In the genomic region with DNA sequence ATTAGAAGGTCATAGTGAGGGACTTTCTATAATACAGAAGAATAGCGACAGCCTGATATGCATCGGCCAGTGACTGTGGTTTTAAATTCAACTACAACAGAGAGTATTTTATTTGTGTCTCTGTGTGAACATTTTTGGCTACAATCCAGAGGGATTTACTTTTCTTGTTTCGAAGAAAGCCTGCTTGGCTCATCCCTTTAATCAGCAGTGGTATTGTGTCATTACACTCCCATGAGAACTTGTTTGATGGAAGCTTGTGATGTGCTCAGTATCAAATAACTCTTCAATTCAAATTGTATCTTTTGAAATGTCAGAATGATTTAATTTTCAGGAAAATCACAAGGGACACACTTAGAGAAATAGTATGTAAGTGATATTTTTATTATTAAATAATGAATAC, we compare ENCODE assay signal across 24 mouse cellular contexts.
DNase-seq lines count a peak whose midpoint lies in the region; ATAC-seq lines count a peak whose summit lies in the region.
"Had no signal": no experiment of that assay in that cellular context is flagged by ENCODE, and none has a peak within 500 bp of the region (broad histone marks: within the 10 kb centered on the region; RNA-seq: fewer than 3 reads in every experiment).

No protein-coding gene starts in this region.

- no peaks in the 10 kb centered on the region for H3K4me1 ChIP-seq in forebrain, embryonic 14.5 days (ENCODE audit: control insufficient read depth, insufficient read depth, low read length)
- no peaks in the 10 kb centered on the region for H3K4me1 ChIP-seq in forebrain, embryonic 16.5 days (replicated peaks; ENCODE audit: control insufficient read depth, insufficient read depth, low read length)
- no peaks in the 10 kb centered on the region for H3K4me1 ChIP-seq in midbrain, embryonic 11.5 days (ENCODE audit: control insufficient read depth, insufficient read depth, low read length)
- no peaks in the 10 kb centered on the region for H3K4me1 ChIP-seq in midbrain, embryonic 10.5 days
- peaks cover 9% of the 10 kb centered on the region; the same call in 1 of the 2 replicates for H3K4me1 ChIP-seq in midbrain, embryonic 14.5 days (ENCODE audit: control insufficient read depth, insufficient read depth, low read length)
- H3K4me1 ChIP-seq: embryonic facial prominence, embryonic 15.5 days; forebrain, embryonic 10.5 days; forebrain, embryonic 15.5 days; heart, embryonic 15.5 days; hindbrain, embryonic 15.5 days had no signal

- H3K27me3 ChIP-seq in forebrain, embryonic 14.5 days (replicated peaks; ENCODE audit: control insufficient read depth, insufficient read depth, low read length) = no peaks in the 10 kb centered on the region
- no peaks in the 10 kb centered on the region for H3K27me3 ChIP-seq in forebrain, embryonic 16.5 days (replicated peaks; ENCODE audit: control insufficient read depth, insufficient read depth, low read length)
- H3K27me3 ChIP-seq in midbrain, embryonic 11.5 days (ENCODE audit: control insufficient read depth, insufficient read depth, low read length) = no peaks in the 10 kb centered on the region
- no peaks in the 10 kb centered on the region for H3K27me3 ChIP-seq in midbrain, embryonic 10.5 days (ENCODE audit: low read depth, poor library complexity, severe bottlenecking)
- no peaks in the 10 kb centered on the region for H3K27me3 ChIP-seq in midbrain, embryonic 14.5 days (ENCODE audit: control insufficient read depth, insufficient read depth, low read length)
- H3K27me3 ChIP-seq: CH12.LX; embryonic facial prominence, embryonic 15.5 days; forebrain, embryonic 15.5 days; heart, embryonic 15.5 days; hindbrain, embryonic 15.5 days; Patski had no signal

- H3K36me3 ChIP-seq in forebrain, embryonic 14.5 days (ENCODE audit: control insufficient read depth, insufficient read depth, low read length) = no peaks in the 10 kb centered on the region
- no peaks in the 10 kb centered on the region for H3K36me3 ChIP-seq in forebrain, embryonic 16.5 days (ENCODE audit: control insufficient read depth, insufficient read depth)
- no peaks in the 10 kb centered on the region for H3K36me3 ChIP-seq in midbrain, embryonic 11.5 days (ENCODE audit: control insufficient read depth, insufficient read depth, low read length)
- H3K36me3 ChIP-seq in midbrain, embryonic 10.5 days = no peaks in the 10 kb centered on the region
- no peaks in the 10 kb centered on the region for H3K36me3 ChIP-seq in midbrain, embryonic 14.5 days (ENCODE audit: control insufficient read depth, insufficient read depth, low read length)
- H3K36me3 ChIP-seq: embryonic facial prominence, embryonic 15.5 days; forebrain, embryonic 10.5 days; forebrain, embryonic 15.5 days; heart, embryonic 15.5 days; hindbrain, embryonic 15.5 days had no signal

- H3K9me3 ChIP-seq in forebrain, embryonic 14.5 days (replicated peaks; ENCODE audit: control insufficient read depth, low read length) = no peaks in the 10 kb centered on the region
- no peaks in the 10 kb centered on the region for H3K9me3 ChIP-seq in forebrain, embryonic 16.5 days (ENCODE audit: control insufficient read depth, low read length)
- no peaks in the 10 kb centered on the region for H3K9me3 ChIP-seq in midbrain, embryonic 11.5 days (ENCODE audit: control insufficient read depth, low read length)
- no peaks in the 10 kb centered on the region for H3K9me3 ChIP-seq in midbrain, embryonic 10.5 days (replicated peaks)
- no peaks in the 10 kb centered on the region for H3K9me3 ChIP-seq in midbrain, embryonic 14.5 days (ENCODE audit: control insufficient read depth, low read length)
- H3K9me3 ChIP-seq: embryonic facial prominence, embryonic 15.5 days; forebrain, embryonic 10.5 days; forebrain, embryonic 15.5 days; heart, embryonic 15.5 days; hindbrain, embryonic 15.5 days had no signal

- ATAC-seq in forebrain, embryonic 14.5 days = no peak
- no peak for ATAC-seq in forebrain, embryonic 16.5 days
- ATAC-seq in midbrain, embryonic 11.5 days (ENCODE audit: low FRiP score) = no peak
- ATAC-seq in midbrain, embryonic 14.5 days (ENCODE audit: low FRiP score, low TSS enrichment) = 0 out of 2 replicates have a peak, but pooled peaks have one; percentile 37
- ATAC-seq: forebrain, embryonic 15.5 days; Patski had no signal

- DNase-seq in forebrain, embryonic 14.5 days (ENCODE audit: low spot score) = peak; percentile 50
- DNase-seq in midbrain, embryonic 11.5 days (ENCODE audit: low spot score, missing footprints) = peak; percentile 73
- no peak for DNase-seq in midbrain, embryonic 10.5 days (ENCODE audit: low spot score)
- peak; percentile 66 for DNase-seq in midbrain, embryonic 14.5 days
- no peak for DNase-seq in c-Kit-positive CD71-positive TER-119-positive erythroid progenitor cells, embryonic 14.5 days (ENCODE audit: low spot score)
- no peak for DNase-seq in left cerebral cortex, adult 18-20 months (ENCODE audit: low spot score in 2 of 2)
- DNase-seq: adrenal gland, adult 2 months; adrenal gland, postnatal 25 days; cerebellum, adult 11 months; cerebellum, adult 8-10 months; cerebellum, postnatal 36 days; gastrocnemius, postnatal 14 days; heart, adult 2 months; heart, postnatal 14 days had no signal

- 67% methylated on average over 3 of the region's 3 CpGs for WGBS in forebrain, embryonic 14.5 days
- 49% methylated on average over 3 of the region's 3 CpGs for WGBS in forebrain, embryonic 16.5 days
- WGBS in midbrain, embryonic 11.5 days = 78% methylated on average over 3 of the region's 3 CpGs
- 82% methylated on average over 3 of the region's 3 CpGs for WGBS in midbrain, embryonic 10.5 days
- 25% methylated on average over 3 of the region's 3 CpGs for WGBS in midbrain, embryonic 14.5 days

- H3K27ac ChIP-seq in forebrain, embryonic 14.5 days (ENCODE audit: low read depth, low read length) = no peak overlapping the region
- H3K27ac ChIP-seq in forebrain, embryonic 16.5 days (ENCODE audit: low read length) = no peak overlapping the region
- H3K27ac ChIP-seq in midbrain, embryonic 11.5 days (ENCODE audit: low read depth, low read length) = no peak overlapping the region
- H3K27ac ChIP-seq in midbrain, embryonic 10.5 days (replicated peaks) = no peak overlapping the region
- H3K27ac ChIP-seq in midbrain, embryonic 14.5 days (replicated peaks; ENCODE audit: low read depth, low read length) = no peak overlapping the region
- H3K27ac ChIP-seq: embryonic facial prominence, embryonic 15.5 days; forebrain, embryonic 10.5 days; forebrain, embryonic 15.5 days; heart, adult 2 months; heart, embryonic 15.5 days; hindbrain, embryonic 15.5 days had no signal

- no peak overlapping the region for H3K4me3 ChIP-seq in forebrain, embryonic 14.5 days (ENCODE audit: low read depth, low read length)
- no peak overlapping the region for H3K4me3 ChIP-seq in forebrain, embryonic 16.5 days (replicated peaks; ENCODE audit: low read length)
- H3K4me3 ChIP-seq in midbrain, embryonic 11.5 days (ENCODE audit: low read depth, low read length) = no peak overlapping the region
- no peak overlapping the region for H3K4me3 ChIP-seq in midbrain, embryonic 10.5 days
- no peak overlapping the region for H3K4me3 ChIP-seq in midbrain, embryonic 14.5 days (replicated peaks; ENCODE audit: low read depth, low read length)
- H3K4me3 ChIP-seq: embryonic facial prominence, embryonic 15.5 days; erythroblast, embryonic 14.5 days; forebrain, embryonic 10.5 days; forebrain, embryonic 15.5 days; heart, adult 2 months; heart, embryonic 15.5 days; hindbrain, embryonic 15.5 days had no signal

- H3K9ac ChIP-seq in forebrain, embryonic 14.5 days (ENCODE audit: low read length) = no peak overlapping the region
- H3K9ac ChIP-seq in forebrain, embryonic 16.5 days (replicated peaks; ENCODE audit: low read depth, low read length) = no peak overlapping the region
- H3K9ac ChIP-seq in midbrain, embryonic 11.5 days (ENCODE audit: low read length) = no peak overlapping the region
- H3K9ac ChIP-seq in midbrain, embryonic 14.5 days (replicated peaks; ENCODE audit: low read length) = no peak overlapping the region
- H3K9ac ChIP-seq: embryonic facial prominence, embryonic 15.5 days; forebrain, embryonic 15.5 days; heart, embryonic 15.5 days; hindbrain, embryonic 15.5 days had no signal

- no peak overlapping the region for H3K4me2 ChIP-seq in forebrain, embryonic 14.5 days (ENCODE audit: low read length)
- H3K4me2 ChIP-seq in forebrain, embryonic 16.5 days (ENCODE audit: low read length) = no peak overlapping the region
- no peak overlapping the region for H3K4me2 ChIP-seq in midbrain, embryonic 11.5 days
- no peak overlapping the region for H3K4me2 ChIP-seq in midbrain, embryonic 14.5 days (ENCODE audit: low read length)
- H3K4me2 ChIP-seq: embryonic facial prominence, embryonic 15.5 days; forebrain, embryonic 15.5 days; heart, embryonic 11.5 days; heart, embryonic 15.5 days; hindbrain, embryonic 15.5 days had no signal

Comparison
In these comparisons a context has a peak if more than half of its experiments do, and no peak if none do; other contexts are left out.
1. DNase-seq: peak in forebrain, embryonic 14.5 days (single experiment), midbrain, embryonic 11.5 days (single experiment) and midbrain, embryonic 14.5 days (single experiment); none in midbrain, embryonic 10.5 days (single experiment), c-Kit-positive CD71-positive TER-119-positive erythroid progenitor cells, embryonic 14.5 days (single experiment) and left cerebral cortex, adult 18-20 months (0 of 2).